Mouse (Mus musculus): Measurements from ENCODE around the gene Cwf19l1.

- TF ChIP-seq CTCF (IDR thresholded peaks at IDR 0.05; ENCODE audit: borderline replicate concordance, insufficient read depth, low read depth, low read length): no peak
- TF ChIP-seq POLR2A (IDR thresholded peaks at IDR 0.05; ENCODE audit: borderline replicate concordance, insufficient read depth, low read length): no peak
Measured at GRCm38 (mm10) chr19:44146568-44146879, 10.8 kb upstream of the Cwf19l1 start.

All from cerebellum, adult 2 months (tissue).